Mouse (Mus musculus): ENCODE results near the gene Ppm1l.

- TF ChIP-seq CTCF (IDR thresholded peaks at IDR 0.05; ENCODE audit: low read depth, low read length) (no peak), POLR2A (IDR thresholded peaks at IDR 0.05; ENCODE audit: borderline replicate concordance, low read depth, low read length) (no peak)
These were observed 86.5 kb downstream of the Ppm1l start for GRCm38 (mm10) chr3:69403196-69403595.

All from bone marrow macrophage, adult 2 months (primary cell).